19 mouse cellular contexts compared by ENCODE assay signal in genomic region chr3:152025122-152025521, GRCm38 (mm10).
"Had no signal": no experiment of that assay in that cellular context is flagged by ENCODE, and none has a peak within 500 bp of the region (broad histone marks: within the 10 kb centered on the region; RNA-seq: fewer than 3 reads in every experiment).

No protein-coding gene starts in this region.

- DNase-seq: kidney, adult 8-10 months; kidney, postnatal 10 days; layer of hippocampus, adult 9-11 months; liver; lung, adult 18-20 months; lung, postnatal 10 days; lung, postnatal 36 days; midbrain, embryonic 14.5 days; thymus, adult 18-20 months; thymus, postnatal 14 days; thymus, postnatal 4 days had no signal

- H3K4me1 ChIP-seq: intestine, embryonic 15.5 days; liver, embryonic 12.5 days; liver, embryonic 15.5 days; lung, embryonic 15.5 days had no signal

- H3K4me2 ChIP-seq: intestine, embryonic 15.5 days; limb, embryonic 13.5 days; liver, embryonic 12.5 days; liver, embryonic 15.5 days; lung, embryonic 15.5 days; midbrain, embryonic 11.5 days had no signal

- ATAC-seq: intestine, embryonic 15.5 days; liver, embryonic 12.5 days had no signal

- H3K27me3 ChIP-seq: intestine, embryonic 15.5 days; limb, embryonic 13.5 days; liver, embryonic 12.5 days; liver, embryonic 15.5 days; lung, embryonic 15.5 days had no signal

- H3K9ac ChIP-seq: intestine, embryonic 15.5 days; limb, embryonic 13.5 days; liver, embryonic 12.5 days; liver, embryonic 15.5 days; lung, embryonic 15.5 days had no signal

- H3K36me3 ChIP-seq: intestine, embryonic 15.5 days; limb, embryonic 13.5 days; liver, embryonic 12.5 days; liver, embryonic 15.5 days; lung, embryonic 15.5 days had no signal

- H3K9me3 ChIP-seq: intestine, embryonic 15.5 days; limb, embryonic 13.5 days; liver, embryonic 12.5 days; liver, embryonic 15.5 days; lung, embryonic 15.5 days had no signal

- H3K4me3 ChIP-seq: intestine, embryonic 15.5 days; layer of hippocampus, adult 2 months; limb, embryonic 13.5 days; liver, embryonic 12.5 days; liver, embryonic 15.5 days; lung, embryonic 15.5 days; megakaryocyte, embryonic 14.5 days had no signal

- H3K27ac ChIP-seq: intestine, embryonic 15.5 days; layer of hippocampus, adult 2 months; limb, embryonic 13.5 days; liver, embryonic 12.5 days; liver, embryonic 15.5 days; lung, embryonic 15.5 days had no signal
